Mouse (Mus musculus) urinary bladder, postnatal 25 days (tissue): Measurements from ENCODE around the gene Rnase11.
A peak's percentile ranks its signal among the peaks of the same experiment; 100 is the strongest.

Experiments
- DNase-seq: peaks from one replicate; pipeline ENCODE4 v3.0.0; 2022; ENCODE audit warnings: low spot score

Gene Rnase11

GRCm38 (mm10) chr14:51008781-51009180 is 41.2 kb downstream of the Rnase11 start:
- DNase-seq, result no peak

- peak; percentile 13 for DNase-seq
Measured at GRCm38 (mm10) chr14:51007914-51008713, 41.8 kb downstream of the Rnase11 start.

- DNase-seq, result no peak
Measured at GRCm38 (mm10) chr14:51007152-51007801, 42.7 kb downstream of the Rnase11 start, which contains the start of gene Rnase10. Rnase10 (plus strand) TSS chr14:51007751.
